Mouse (Mus musculus) stomach, postnatal 0 days (tissue): ENCODE data around the gene Gga1. TPM values are rescaled to one million over a fixed set of nuclear protein-coding genes. Genes with fewer than 3 reads are reported as not detected.

Experiments used
- ATAC-seq: fragments of 200-750 bp; cut with Nextera tagmentation; 2 replicates; pipeline ENCODE4 v1.8.0; 2017; ENCODE audit not compliant: low FRiP score, low TSS enrichment
- DNase-seq: peaks from one replicate; pipeline ENCODE4 v3.0.0-alpha.2; 2016; ENCODE audit warnings: low spot score
- H3K27ac ChIP-seq: fragments of 300-500 bp; sonication (generic); replicated peaks from 2 replicates; pipeline ENCODE4 v1.5.1; 2014; ENCODE audit warnings: mild to moderate bottlenecking, control low read depth
- H3K27me3 ChIP-seq: fragments of 300-500 bp; sonication (generic); 2 replicates; pipeline ENCODE4 v1.6.1; 2014; ENCODE audit warnings: low read length; ENCODE audit not compliant: control insufficient read depth, insufficient read depth
- H3K36me3 ChIP-seq: fragments of 300-500 bp; sonication (generic); 2 replicates; pipeline ENCODE4 v1.6.1; 2014; ENCODE audit warnings: low read length, mixed read lengths; ENCODE audit not compliant: control insufficient read depth, insufficient read depth
- H3K4me1 ChIP-seq: fragments of 300-500 bp; sonication (generic); replicated peaks from 2 replicates; pipeline ENCODE4 v1.6.1; 2014; ENCODE audit warnings: antibody characterized with exemption; ENCODE audit not compliant: control insufficient read depth, insufficient read depth
- H3K4me2 ChIP-seq: fragments of 300-500 bp; sonication (generic); replicated peaks from 2 replicates; pipeline ENCODE4 v1.6.1; 2014; ENCODE audit warnings: low read depth, mild to moderate bottlenecking, control low read depth, moderate library complexity
- H3K4me3 ChIP-seq: fragments of 300-500 bp; sonication (generic); 2 replicates; pipeline ENCODE4 v1.5.1; 2014; ENCODE audit warnings: low read depth, low read length, control low read depth
- H3K9ac ChIP-seq: fragments of 300-500 bp; sonication (generic); 2 replicates; pipeline ENCODE4 v1.6.1; 2014; ENCODE audit warnings: mild to moderate bottlenecking, low read length, control low read depth, mixed read lengths
- H3K9me3 ChIP-seq: fragments of 300-500 bp; sonication (generic); 2 replicates; pipeline ENCODE4 v1.6.1; 2016; ENCODE audit warnings: low read length; ENCODE audit not compliant: control insufficient read depth
- CTCF ChIP-seq: IDR thresholded peaks from 2 replicates; pipeline ENCODE4 v1.5.1; 2016; ENCODE audit warnings: antibody characterized with exemption, low read depth, mild to moderate bottlenecking, moderate library complexity
- EP300 ChIP-seq: optimal IDR thresholded peaks from 2 replicates; pipeline ENCODE3; 2016; ENCODE audit warnings: antibody characterized with exemption
- WGBS: fragments of 180-500 bp; shearing (Covaris S2); extraction: QIAGEN DNeasy Blood & Tissue Kit; methylation state at CpG from one replicate; pipeline ENCODE4 v1.1.7; 2014; 5-methylcytosine and 5-hydroxymethylcytosine counted together
- polyA plus RNA-seq: library from polyadenylated mRNA; unstranded; fragments of >200 nt; fragmentation: Nextera tagmentation; extraction: Ambion mirVana; gene quantifications from 2 replicates; pipeline ENCODE4 v1.2.1, GENCODE M21; 2015

The Gga1 gene
- polyA plus RNA-seq, 1 experiment from 2014 or later, result 35.6 TPM

GRCm38 (mm10) chr15:78855303-78855965 is 21.6 kb upstream of the Gga1 start, which contains the start of gene Lgals2:
TSS of gene Lgals2 (minus strand) at chr15:78855529.
- H3K9ac ChIP-seq, result no peak within 1 kb of the TSS
- 63% methylated on average over 8 of the region's 8 CpGs for WGBS
- H3K36me3 ChIP-seq, result no peaks in the 10 kb centered on the region
- H3K4me2 ChIP-seq, result no peak within 1 kb of the TSS
- H3K27ac ChIP-seq, result no peak within 1 kb of the TSS
- DNase-seq, result no peak
- no peaks in the 10 kb centered on the region for H3K27me3 ChIP-seq
- TF ChIP-seq EP300, result no peak
- no peak for TF ChIP-seq CTCF
- H3K9me3 ChIP-seq, result no peaks in the 10 kb centered on the region
- no peaks in the 10 kb centered on the region for H3K4me1 ChIP-seq
- ATAC-seq, result no peak
- H3K4me3 ChIP-seq, result no peak within 1 kb of the TSS

GRCm38 (mm10) chr15:78857009-78857408 is 20.0 kb upstream of the Gga1 start:
- TF ChIP-seq CTCF (no peak), EP300 (no peak)
- Histone ChIP-seq H3K4me3 (no peak overlapping the region), H3K27me3 (no peaks in the 10 kb centered on the region), H3K9ac (no peak overlapping the region), H3K4me1 (no peaks in the 10 kb centered on the region), H3K4me2 (no peak overlapping the region), H3K36me3 (no peaks in the 10 kb centered on the region), H3K27ac (no peak overlapping the region), H3K9me3 (no peaks in the 10 kb centered on the region)
- ATAC-seq (no peak), DNase-seq (no peak)
- 62% methylated on average over 7 of the region's 7 CpGs for WGBS

- no peaks in the 10 kb centered on the region for H3K4me1 ChIP-seq
- H3K36me3 ChIP-seq, result no peaks in the 10 kb centered on the region
- no peak for TF ChIP-seq EP300
- TF ChIP-seq CTCF, result no peak
- H3K27me3 ChIP-seq, result no peaks in the 10 kb centered on the region
- H3K4me2 ChIP-seq, result no peak overlapping the region
- 75% methylated on average over 4 of the region's 4 CpGs for WGBS
- H3K9me3 ChIP-seq, result no peaks in the 10 kb centered on the region
- no peak overlapping the region for H3K4me3 ChIP-seq
- no peak for ATAC-seq
- no peak overlapping the region for H3K27ac ChIP-seq
- no peak for DNase-seq
- H3K9ac ChIP-seq, result 0 out of 2 replicates have a peak overlapping the region, but pooled peaks have one; percentile 4
Measured at GRCm38 (mm10) chr15:78859311-78859710, 17.7 kb upstream of the Gga1 start.

GRCm38 (mm10) chr15:78859714-78860113 is 17.3 kb upstream of the Gga1 start:
- no peak for DNase-seq
- no peak overlapping the region for H3K4me2 ChIP-seq
- H3K9me3 ChIP-seq, result no peaks in the 10 kb centered on the region
- WGBS, result 62% methylated on average over 6 of the region's 6 CpGs
- no peaks in the 10 kb centered on the region for H3K36me3 ChIP-seq
- no peaks in the 10 kb centered on the region for H3K27me3 ChIP-seq
- no peak overlapping the region for H3K4me3 ChIP-seq
- TF ChIP-seq CTCF, result no peak
- no peak for TF ChIP-seq EP300
- ATAC-seq, result no peak
- no peaks in the 10 kb centered on the region for H3K4me1 ChIP-seq
- H3K9ac ChIP-seq, result no peak overlapping the region
- H3K27ac ChIP-seq, result no peak overlapping the region

GRCm38 (mm10) chr15:78862280-78862679 is 14.7 kb upstream of the Gga1 start:
- DNase-seq, result no peak
- no peaks in the 10 kb centered on the region for H3K4me1 ChIP-seq
- no peak overlapping the region for H3K27ac ChIP-seq
- no peak for ATAC-seq
- H3K9ac ChIP-seq, result no peak overlapping the region
- no peaks in the 10 kb centered on the region for H3K36me3 ChIP-seq
- TF ChIP-seq EP300, result no peak
- no peak for TF ChIP-seq CTCF
- no peaks in the 10 kb centered on the region for H3K9me3 ChIP-seq
- no peaks in the 10 kb centered on the region for H3K27me3 ChIP-seq
- 90% methylated on average over 5 of the region's 5 CpGs for WGBS
- no peak overlapping the region for H3K4me2 ChIP-seq
- no peak overlapping the region for H3K4me3 ChIP-seq

GRCm38 (mm10) chr15:78863154-78863553 is 13.8 kb upstream of the Gga1 start:
- Histone ChIP-seq H3K27me3 (no peaks in the 10 kb centered on the region), H3K36me3 (no peaks in the 10 kb centered on the region), H3K9ac (no peak overlapping the region), H3K27ac (no peak overlapping the region), H3K4me2 (no peak overlapping the region), H3K4me3 (no peak overlapping the region), H3K4me1 (no peaks in the 10 kb centered on the region; the same call in 1 of the 2 replicates), H3K9me3 (no peaks in the 10 kb centered on the region)
- ATAC-seq, result no peak
- TF ChIP-seq CTCF (no peak), EP300 (no peak)
- DNase-seq, result peak; percentile 37
- WGBS, result 68% methylated on average over 2 of the region's 2 CpGs
